Mouse (Mus musculus): ENCODE data around the gene Rnf19b.

GRCm38 (mm10) chr4:129021886-129022285 lies 36.2 kb upstream of the Rnf19b start:
- TF ChIP-seq GATA2 (IDR thresholded peaks at IDR 0.05; ENCODE audit: borderline replicate concordance, low read depth, low read length) (no peak), CTCF (IDR thresholded peaks at IDR 0.05; ENCODE audit: low read depth, low read length) (no peak), GATA1 (IDR thresholded peaks at IDR 0.05; ENCODE audit: borderline replicate concordance, low read length) (no peak), TAL1 (conservative IDR thresholded peaks at IDR 0.05; ENCODE audit: low read depth, low read length) (no peak)
